Mouse (Mus musculus) adipose tissue, adult 10 weeks (tissue): ENCODE data around the gene Plk2. TPM values are rescaled to one million over a fixed set of nuclear protein-coding genes. Genes with fewer than 3 reads are reported as not detected.

Source experiments
- polyA plus RNA-seq: library from polyadenylated mRNA; stranded (reverse); fragments of 350-450 nt; fragmentation: Illumina TruSeq; extraction: RNeasy Lipid Tissue Mini Kit (QIAGEN cat#74804); gene quantifications from one replicate; pipeline ENCODE4 v1.2.3, GENCODE M21; 2014; ENCODE audit warnings: low read depth, low replicate concordance

Plk2 gene
- 16.0 TPM for polyA plus RNA-seq

DNA sequence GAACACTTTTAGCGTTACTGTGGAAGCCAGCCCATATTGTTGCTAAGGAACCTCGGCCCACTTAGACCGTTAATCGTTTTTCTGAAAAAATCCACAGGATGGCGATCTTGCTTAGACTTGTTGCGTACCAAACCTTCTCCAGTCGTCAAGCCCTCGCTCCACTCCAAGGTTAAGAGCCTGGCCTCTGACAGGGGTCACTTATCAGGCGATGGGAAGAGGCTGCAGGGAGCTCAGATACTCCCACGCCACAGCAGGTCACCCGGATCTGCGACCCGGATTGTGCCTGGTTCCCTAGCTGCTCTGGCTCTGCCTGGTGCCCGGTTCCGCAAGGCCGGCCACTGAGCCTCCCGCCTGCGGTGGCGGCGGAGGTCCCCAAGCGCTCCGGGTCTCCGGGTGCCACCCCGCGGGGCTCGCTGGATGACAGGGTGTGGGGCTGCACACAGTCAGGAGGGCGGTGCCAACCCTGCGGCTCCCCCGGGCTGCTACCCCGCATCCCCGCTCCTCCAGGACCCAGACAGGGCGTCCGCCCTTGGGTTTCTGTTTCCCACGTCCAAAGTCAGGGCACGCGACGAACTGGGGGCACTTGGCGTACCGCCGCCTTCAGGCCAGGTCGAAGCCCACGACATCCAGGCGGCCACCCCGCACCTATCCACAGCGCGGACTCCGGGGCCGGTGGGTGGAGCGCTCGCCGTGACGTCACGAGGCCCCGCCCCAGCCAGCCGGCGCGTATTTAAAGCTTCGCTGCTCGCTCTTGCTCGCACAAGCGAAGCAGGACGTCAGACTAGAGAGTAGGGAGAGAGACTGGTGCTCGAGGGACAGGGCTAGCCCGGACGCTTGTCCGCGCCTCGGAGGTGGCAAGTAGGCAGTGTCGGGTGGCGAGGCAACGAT lies at the start of gene Plk2:
TSS of gene Plk2 (plus strand) at position 756 of the 888 bp plus-strand sequence.

GRCm38 (mm10) chr13:110356941-110357340 lies 37.9 kb upstream of the Plk2 start, which contains the start of gene Gapt:
Gene Gapt, minus strand, starts transcription at chr13:110357199.

Other genes starting within 250 kb of the Plk2 start
- gene Rab3c, start 114.0 kb upstream of the Plk2 start, polyA plus RNA-seq = 1.2 TPM
- 1.2 TPM for gene Gapt, start 37.8 kb upstream of the Plk2 start, polyA plus RNA-seq